Mouse (Mus musculus) spleen, embryonic (tissue): ENCODE results near the gene Vtcn1.

Experiments used
- CTCF ChIA-PET: fragments of 350-600 bp; sonication (Branson Sonifier 250); formaldehyde crosslinking; loops from one replicate; lab custom pipeline; 2022; lab: Charles Lee

Gene Vtcn1

GRCm38 (mm10) chr3:100856050-100856815 lies 31.0 kb downstream of the Vtcn1 start:
- CTCF ChIA-PET = no interaction called here

- CTCF ChIA-PET = no interaction called here
Observed at GRCm38 (mm10) chr3:100857139-100857538, 31.9 kb downstream of the Vtcn1 start.

DNA sequence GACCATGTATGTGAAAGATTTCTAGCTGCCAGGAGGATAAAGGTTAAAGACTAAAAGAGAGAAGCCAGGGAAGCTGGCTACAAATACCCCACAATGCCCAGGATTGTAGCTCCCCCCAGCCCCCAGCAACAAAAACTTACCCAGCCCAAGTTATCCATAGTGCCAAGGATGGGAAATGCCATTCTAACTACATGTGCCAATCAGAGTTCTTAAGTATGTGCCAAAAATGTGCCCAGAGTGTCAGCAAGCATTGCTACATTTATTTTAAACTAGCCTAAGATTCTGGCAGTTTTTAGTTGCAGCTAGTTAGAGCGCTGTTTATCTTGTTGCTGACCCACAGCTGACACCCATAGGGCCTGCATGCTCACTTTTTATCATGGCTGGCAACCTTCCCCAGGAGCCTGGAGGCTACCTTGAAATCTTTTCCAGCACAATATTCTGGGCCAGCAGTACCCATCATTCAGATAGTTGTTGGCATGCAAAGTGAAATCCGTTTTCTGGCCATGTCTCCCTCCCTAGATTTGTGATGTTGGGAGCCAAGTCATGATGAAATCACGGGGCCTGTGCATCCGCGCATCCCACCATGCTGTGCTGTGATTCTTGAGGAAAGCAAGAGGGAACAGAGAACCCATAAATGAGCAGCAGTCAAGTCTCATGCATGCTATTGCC lies 33.2 kb downstream of the Vtcn1 start:
- CTCF ChIA-PET = no interaction called here

GRCm38 (mm10) chr3:100861307-100862303 lies 36.3 kb downstream of the Vtcn1 start:
- CTCF ChIA-PET = no interaction called here

DNA sequence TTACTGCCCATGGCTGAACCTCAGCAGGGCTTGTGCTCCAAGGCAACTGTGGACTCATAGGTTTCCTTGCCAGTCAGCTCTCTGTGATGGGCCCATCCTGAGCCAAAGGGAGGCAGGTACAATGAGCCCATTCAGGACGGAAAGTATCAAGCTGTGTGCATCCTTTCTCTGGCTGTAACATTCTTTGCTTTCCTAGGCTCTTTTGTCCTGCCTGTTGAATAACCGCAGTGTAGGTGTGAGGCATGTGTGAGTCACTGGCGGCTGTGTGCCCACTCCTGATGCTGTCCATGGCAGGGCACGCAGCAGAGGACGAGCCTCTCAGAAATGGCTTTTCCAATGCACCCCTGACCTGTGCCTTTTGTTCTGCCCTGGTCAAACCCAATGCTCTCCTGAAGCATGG lies 41.7 kb downstream of the Vtcn1 start:
- CTCF ChIA-PET = no interaction called here

GRCm38 (mm10) chr3:100877057-100877456 lies 51.8 kb downstream of the Vtcn1 start:
- CTCF ChIA-PET = interaction anchor here (0.5 to 0.6 kb wide), 2 partner anchors 331 to 832 kb away, joined by 3 to 5 read pairs; no protein-coding TSS in a partner anchor

DNA sequence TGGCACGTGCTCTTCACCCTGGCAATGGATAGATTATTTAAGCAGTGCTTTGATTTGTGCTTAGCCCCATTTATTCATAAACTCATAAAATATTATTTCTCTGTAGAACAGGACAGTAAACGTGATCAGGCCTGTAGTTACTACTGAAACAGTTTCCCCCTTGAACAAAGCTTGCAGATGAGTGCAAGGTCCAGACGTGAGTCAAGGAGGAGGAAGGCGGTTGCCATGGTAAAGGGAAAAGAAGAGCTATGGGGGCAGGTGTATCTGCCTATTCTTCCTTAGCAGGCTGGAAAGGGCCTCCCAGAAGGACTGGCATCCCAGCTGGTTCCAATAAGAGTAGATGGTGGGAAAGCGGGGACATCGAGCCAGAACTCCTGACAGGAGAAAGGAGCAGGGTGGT lies 56.1 kb downstream of the Vtcn1 start:
- CTCF ChIA-PET = no interaction called here

DNA sequence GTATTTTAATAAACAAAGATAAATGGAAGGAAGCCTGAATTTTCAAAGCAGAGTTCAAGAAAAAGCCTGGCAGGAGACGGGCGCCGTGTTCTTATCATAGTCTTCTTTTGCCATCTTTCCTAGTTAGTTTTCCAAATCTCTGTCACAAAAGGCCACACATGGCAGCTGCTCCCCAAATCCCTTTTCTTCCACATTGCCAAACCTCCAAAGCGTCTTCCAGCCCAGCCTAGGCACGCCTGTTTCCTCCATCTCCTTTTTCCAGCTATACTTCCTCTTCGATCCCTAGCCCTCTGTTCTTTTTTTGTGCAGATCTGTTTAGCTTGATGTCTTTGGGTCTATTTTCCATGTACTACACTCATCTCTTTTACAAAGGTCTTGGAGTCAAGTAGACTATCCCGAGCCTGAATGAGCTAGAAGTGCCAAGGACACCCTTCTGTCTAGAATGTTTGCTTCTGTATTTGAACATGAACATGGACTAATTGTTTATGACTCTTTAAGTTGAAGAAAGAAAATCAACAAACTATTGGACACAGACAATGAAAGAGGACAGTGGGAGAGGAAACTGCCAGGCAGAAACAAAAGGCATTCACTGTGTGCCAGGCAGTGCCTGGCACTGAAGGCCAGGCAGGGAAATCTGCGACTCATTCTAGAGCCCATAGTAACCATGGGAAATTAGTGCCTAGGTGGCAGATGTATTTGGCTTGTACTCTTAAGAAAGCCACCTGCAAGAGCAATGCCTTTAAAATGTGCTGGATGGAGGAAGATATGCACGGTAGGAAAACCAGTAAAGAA lies 56.8 kb downstream of the Vtcn1 start:
- CTCF ChIA-PET = no interaction called here

DNA sequence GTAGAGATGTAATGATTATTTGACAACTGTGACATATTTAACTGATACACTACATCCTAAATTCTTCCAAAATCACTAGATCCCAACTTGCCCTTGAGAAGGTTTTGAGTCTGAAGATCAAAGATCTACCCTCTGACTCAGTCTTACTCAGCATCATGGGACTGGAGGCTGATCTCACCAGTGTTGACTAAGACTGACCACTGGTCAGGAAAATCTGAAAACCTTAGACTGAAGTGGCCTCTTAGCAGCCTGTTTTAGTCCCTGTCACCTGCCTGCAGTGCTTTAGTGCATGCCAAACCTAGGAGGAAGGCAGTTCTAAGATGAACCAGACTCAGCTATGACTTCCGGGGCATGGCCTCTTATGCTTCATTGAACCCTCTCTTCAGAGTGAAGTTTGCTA lies 64.0 kb downstream of the Vtcn1 start:
- CTCF ChIA-PET = no interaction called here

- CTCF ChIA-PET = no interaction called here
Observed at GRCm38 (mm10) chr3:100890406-100890805, 65.1 kb downstream of the Vtcn1 start.

GRCm38 (mm10) chr3:100892383-100893335 lies 67.4 kb downstream of the Vtcn1 start:
- CTCF ChIA-PET = no interaction called here

- CTCF ChIA-PET = no interaction called here
Observed at GRCm38 (mm10) chr3:100895500-100895899, 70.2 kb downstream of the Vtcn1 start.

GRCm38 (mm10) chr3:100906128-100906527 lies 80.9 kb downstream of the Vtcn1 start:
- CTCF ChIA-PET = no interaction called here

DNA sequence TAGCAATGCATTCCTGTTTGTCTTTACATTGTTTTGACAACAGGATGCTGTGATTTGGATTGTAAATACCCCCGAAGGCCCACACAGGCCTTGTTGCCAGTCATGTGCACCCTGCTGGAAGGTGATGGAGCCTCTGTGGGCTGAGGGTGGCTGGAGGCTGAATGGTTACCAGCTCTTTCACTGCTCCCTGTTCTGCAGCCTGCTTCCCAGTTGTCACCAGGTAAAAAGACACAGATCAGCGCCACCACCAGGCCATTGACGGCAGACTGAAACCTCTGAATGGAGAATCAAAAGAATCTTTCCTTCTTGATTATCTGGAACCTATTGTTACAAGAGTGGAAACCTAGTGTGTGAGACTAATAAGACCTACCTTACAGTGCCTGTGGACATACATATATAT lies 81.7 kb downstream of the Vtcn1 start:
- CTCF ChIA-PET = no interaction called here

DNA sequence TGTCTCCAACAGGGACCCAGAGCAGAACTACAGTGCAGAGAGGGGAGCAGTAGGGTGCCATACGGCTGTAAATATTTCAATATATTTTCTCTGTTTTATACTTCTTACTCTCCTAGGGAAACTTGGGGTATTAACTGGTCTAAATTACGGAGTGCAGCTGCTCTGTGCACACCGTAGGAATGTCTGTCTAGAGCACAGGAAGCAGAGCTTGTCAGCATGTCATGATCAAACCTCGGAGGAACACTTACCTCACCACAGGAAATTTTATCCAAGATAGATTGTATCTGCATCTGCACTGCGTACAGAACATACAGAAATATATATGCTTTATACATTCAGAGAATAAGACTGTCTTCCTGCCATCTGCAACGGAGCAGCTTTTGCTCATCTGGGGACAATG lies 83.3 kb downstream of the Vtcn1 start:
- CTCF ChIA-PET = no interaction called here

GRCm38 (mm10) chr3:100910621-100911020 lies 85.4 kb downstream of the Vtcn1 start:
- CTCF ChIA-PET = no interaction called here

DNA sequence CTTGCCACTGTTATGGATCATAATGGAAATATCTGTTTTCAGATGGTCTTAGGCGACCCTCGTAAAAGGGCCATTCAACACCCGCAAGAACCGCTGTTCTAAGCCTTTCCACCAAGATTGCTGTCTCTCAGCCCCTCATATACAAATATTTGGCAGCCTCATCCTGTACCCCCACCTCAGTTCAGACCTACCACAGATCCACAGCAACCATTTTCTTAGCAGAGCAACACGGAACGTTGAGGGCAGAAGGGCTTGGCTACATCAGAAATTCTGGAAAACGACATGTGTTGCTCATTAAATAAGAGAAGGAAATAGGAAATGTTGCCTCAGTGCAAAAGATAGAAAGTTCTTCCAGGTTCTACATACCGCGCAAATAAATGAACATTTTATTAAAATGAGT lies 85.8 kb downstream of the Vtcn1 start:
- CTCF ChIA-PET = no interaction called here

DNA sequence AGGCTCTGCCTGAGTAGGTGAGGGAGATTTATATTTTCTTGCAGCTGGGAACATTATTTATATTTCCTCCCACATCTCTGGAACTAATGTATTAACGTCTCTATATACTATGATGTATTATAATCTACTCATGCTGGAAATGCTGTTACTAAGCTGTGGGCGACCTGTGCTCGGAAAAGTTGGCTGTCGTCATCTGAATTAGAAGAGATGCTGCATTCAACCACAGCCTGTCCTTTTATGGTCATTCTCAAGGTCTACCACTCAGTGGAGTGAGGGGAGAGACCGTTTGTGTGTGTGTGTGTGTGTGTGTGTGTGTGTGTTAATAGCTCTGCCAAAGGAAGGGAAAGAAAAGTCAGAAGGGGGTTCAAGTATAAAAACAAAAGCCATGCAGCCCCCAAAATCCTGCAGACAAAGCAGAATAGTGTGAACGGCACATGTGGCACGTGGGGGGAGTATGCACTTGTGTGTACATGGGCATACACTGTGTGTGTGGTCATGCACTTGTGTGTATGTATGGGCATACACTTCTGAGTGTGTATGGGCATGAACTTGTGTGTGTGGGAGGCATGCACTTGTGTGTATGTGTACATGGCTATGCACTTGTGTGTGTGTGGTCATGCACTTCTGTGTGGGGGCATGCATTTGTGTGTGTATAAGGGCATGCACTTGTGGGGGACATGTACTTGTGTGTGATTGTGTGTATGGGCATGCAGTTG lies 86.4 kb downstream of the Vtcn1 start:
- CTCF ChIA-PET = no interaction called here

DNA sequence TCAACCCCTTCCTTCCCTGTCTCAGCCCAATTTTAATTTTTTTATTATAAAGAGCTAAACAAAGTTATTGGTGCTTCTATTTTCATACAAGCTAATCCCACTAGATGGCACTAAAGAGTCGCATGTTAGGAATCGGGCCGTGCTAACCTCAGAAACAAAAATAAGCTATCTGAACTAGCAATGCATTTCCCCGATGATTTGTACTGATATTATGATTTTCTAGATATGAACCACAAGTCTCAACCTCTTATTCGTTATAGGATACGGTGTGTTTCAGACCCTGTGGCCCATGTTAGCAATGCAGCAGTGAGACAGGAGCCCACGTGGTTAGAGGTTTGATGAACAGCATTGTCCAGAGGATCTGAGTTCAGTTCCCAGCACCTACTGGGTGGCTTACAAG lies 91.6 kb downstream of the Vtcn1 start:
- CTCF ChIA-PET = interaction anchor here (1.0 kb wide), 1 partner anchor 38 kb away, joined by 4 read pairs; no protein-coding TSS in a partner anchor
